Mouse (Mus musculus) olfactory bulb, adult 2 months (tissue): ENCODE measurements at regions not wholly inside any gene's neighbourhood (a gene's known extent, or its start where the extent isn't known, plus 50 kb on each side); places are given as distances from the start of the nearest gene placed in this dataset.

Experiments
- CTCF ChIP-seq: fragments of 200-500 bp; IDR thresholded peaks from 2 replicates; pipeline ENCODE4 v1.5.1; 2012; ENCODE audit warnings: low read depth, mild to moderate bottlenecking, low read length, moderate library complexity; ENCODE audit not compliant: insufficient read depth
- POLR2A ChIP-seq: fragments of 200-500 bp; IDR thresholded peaks from 2 replicates; pipeline ENCODE4 v1.6.1; 2012; ENCODE audit warnings: mild to moderate bottlenecking, low read depth, low read length, moderate library complexity; ENCODE audit not compliant: insufficient read depth

DNA sequence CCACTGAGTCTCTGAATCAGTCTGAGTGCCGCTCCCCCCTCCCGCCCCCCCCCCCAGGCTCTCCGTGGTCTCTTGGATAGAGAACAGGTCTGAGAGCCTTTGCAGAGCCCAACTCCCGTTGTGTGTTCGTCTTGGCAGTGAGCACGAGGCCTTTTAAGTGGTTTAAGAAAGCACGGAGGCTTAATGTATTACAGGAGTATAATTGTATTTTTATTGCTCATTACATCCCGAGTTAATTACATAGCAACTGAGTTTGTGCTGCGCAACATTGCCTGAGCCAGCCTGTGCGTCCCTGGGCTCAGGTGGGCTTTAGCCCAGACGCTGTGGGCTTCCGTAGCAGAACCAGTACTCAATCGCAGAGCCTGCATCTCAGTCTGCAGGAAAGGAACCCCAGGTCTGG lies 147.1 kb downstream of the Kif26a start:
- no peak for TF ChIP-seq CTCF
- no peak for TF ChIP-seq POLR2A
